In genomic region chr10:127196392-127196791, GRCm38 (mm10) we compare ENCODE assay signal across 8 mouse cellular contexts. TPM values are rescaled to one million over a fixed set of nuclear protein-coding genes. Genes with fewer than 3 reads are reported as not detected.
DNase-seq lines count a peak whose midpoint lies in the region; ATAC-seq lines count a peak whose summit lies in the region.

No protein-coding gene starts in this region.

- H3K4me3 ChIP-seq in intestine, embryonic 15.5 days (replicated peaks), result peak overlapping the region; percentile 92
- H3K4me3 ChIP-seq in liver, embryonic 11.5 days (ENCODE audit: low read depth, low read length), result peak overlapping the region; percentile 91
- peak overlapping the region; percentile 95; the same call in 1 of the 2 replicates for H3K4me3 ChIP-seq in neural tube, embryonic 11.5 days (ENCODE audit: low read depth, low read length)

- peaks cover 15% of the 10 kb centered on the region; the same call in 1 of the 2 replicates for H3K4me1 ChIP-seq in intestine, embryonic 15.5 days (replicated peaks)
- peaks cover 36% of the 10 kb centered on the region for H3K4me1 ChIP-seq in liver, embryonic 11.5 days (replicated peaks; ENCODE audit: control insufficient read depth, insufficient read depth, low read length)
- H3K4me1 ChIP-seq in neural tube, embryonic 11.5 days (ENCODE audit: control insufficient read depth, insufficient read depth, low read length), result peaks cover 19% of the 10 kb centered on the region

- peak; percentile 68 for ATAC-seq in intestine, embryonic 15.5 days
- no peak for ATAC-seq in liver, embryonic 11.5 days (replicated peaks; ENCODE audit: low FRiP score)
- no peak for ATAC-seq in neural tube, embryonic 11.5 days (ENCODE audit: insufficient read depth, low FRiP score, low TSS enrichment)
- no peak for ATAC-seq in monocyte, adult 5-6 weeks (replicated peaks; ENCODE audit: insufficient number of reproducible peaks, low FRiP score, low TSS enrichment, poor library complexity, severe bottlenecking)

- H3K27ac ChIP-seq in intestine, embryonic 15.5 days, result peak overlapping the region; percentile 92
- H3K27ac ChIP-seq in liver, embryonic 11.5 days (ENCODE audit: low read depth, low read length), result peak overlapping the region; percentile 91
- peak overlapping the region; percentile 45; the same call in 1 of the 2 replicates for H3K27ac ChIP-seq in neural tube, embryonic 11.5 days (ENCODE audit: low read depth, low read length)

- H3K9me3 ChIP-seq in intestine, embryonic 15.5 days, result no peaks in the 10 kb centered on the region
- H3K9me3 ChIP-seq in liver, embryonic 11.5 days (ENCODE audit: control insufficient read depth, low read length), result no peaks in the 10 kb centered on the region
- H3K9me3 ChIP-seq in neural tube, embryonic 11.5 days (ENCODE audit: control insufficient read depth, low read length), result no peaks in the 10 kb centered on the region

- no peaks in the 10 kb centered on the region for H3K27me3 ChIP-seq in intestine, embryonic 15.5 days (replicated peaks)
- no peaks in the 10 kb centered on the region for H3K27me3 ChIP-seq in liver, embryonic 11.5 days (replicated peaks; ENCODE audit: control insufficient read depth, insufficient read depth, low read length)
- H3K27me3 ChIP-seq in neural tube, embryonic 11.5 days (ENCODE audit: control insufficient read depth, insufficient read depth, low read length), result no peaks in the 10 kb centered on the region

- H3K4me2 ChIP-seq in intestine, embryonic 15.5 days (replicated peaks), result peak overlapping the region; percentile 93
- H3K4me2 ChIP-seq in liver, embryonic 11.5 days, result peak overlapping the region; percentile 93
- peak overlapping the region; percentile 91 for H3K4me2 ChIP-seq in neural tube, embryonic 11.5 days (ENCODE audit: low read depth)

- peak; percentile 47 for DNase-seq in ovary, postnatal 14 days (ENCODE audit: low spot score)
- DNase-seq in ovary, postnatal 10 days (ENCODE audit: low spot score), result no peak
- DNase-seq in embryo, embryonic 10 days (ENCODE audit: low spot score), result peak; percentile 74
- peak; percentile 84 for DNase-seq in gastrocnemius, postnatal 25 days
- DNase-seq in liver, embryonic 11.5 days (ENCODE audit: low spot score), result no peak
- peak; percentile 58 for DNase-seq in neural tube, embryonic 11.5 days (ENCODE audit: low spot score)

- H3K9ac ChIP-seq in intestine, embryonic 15.5 days, result no peak overlapping the region
- peak overlapping the region; percentile 95 for H3K9ac ChIP-seq in liver, embryonic 11.5 days (ENCODE audit: low read depth, low read length)
- H3K9ac ChIP-seq in neural tube, embryonic 11.5 days (ENCODE audit: low read length), result no peak overlapping the region

- 8% methylated on average over 5 of the region's 5 CpGs for WGBS in intestine, embryonic 15.5 days
- whole genome bisulfite sequencing in liver, embryonic 11.5 days, result 50% methylated on average over 5 of the region's 5 CpGs
- 2% methylated on average over 5 of the region's 5 CpGs for WGBS in neural tube, embryonic 11.5 days

- H3K36me3 ChIP-seq in intestine, embryonic 15.5 days, result 0 out of 2 replicates have a peak, but pooled peaks cover 9% of the 10 kb centered on the region
- peaks cover 15% of the 10 kb centered on the region for H3K36me3 ChIP-seq in liver, embryonic 11.5 days (ENCODE audit: control insufficient read depth, insufficient read depth, low read length)
- H3K36me3 ChIP-seq in neural tube, embryonic 11.5 days (ENCODE audit: control insufficient read depth, insufficient read depth, low read length), result peaks cover 11% of the 10 kb centered on the region

RNA-seq across cellular contexts. Expression of gene Dtx3, which starts 0.9 kb away (rescaled TPM):
- total RNA-seq in gastrocnemius, postnatal 25 days (2021), result 10 to 100 TPM; 18.9 to 19.6 TPM
- polyA plus RNA-seq in intestine, embryonic 15.5 days (2015; fragmentation: Nextera tagmentation; extraction: Ambion mirVana), result 70.6 and 75.4 TPM in 2 replicates
- polyA plus RNA-seq in liver, embryonic 11.5 days (2014; fragmentation: Nextera tagmentation; extraction: Ambion mirVana), result 64.0 and 70.8 TPM in 2 replicates
- polyA plus RNA-seq in neural tube, embryonic 11.5 days (2014; fragmentation: Nextera tagmentation; extraction: Ambion mirVana), result 138 and 148 TPM in 2 replicates
- 3.8 to 17.3 TPM (median 8.8 TPM) in 3 replicates for total RNA-seq in monocyte, adult 5-6 weeks (2017)

RNA-seq across cellular contexts. Expression of gene Arhgef25, which starts 6.5 kb away (rescaled TPM):
- 1 to 10 TPM; 8.7 to 9.3 TPM for total RNA-seq in gastrocnemius, postnatal 25 days (2021)
- 46.8 and 50.4 TPM in 2 replicates for polyA plus RNA-seq in intestine, embryonic 15.5 days (2015; fragmentation: Nextera tagmentation; extraction: Ambion mirVana)
- polyA plus RNA-seq in liver, embryonic 11.5 days (2014; fragmentation: Nextera tagmentation; extraction: Ambion mirVana), result 28.3 and 30.2 TPM in 2 replicates
- polyA plus RNA-seq in neural tube, embryonic 11.5 days (2014; fragmentation: Nextera tagmentation; extraction: Ambion mirVana), result 31.7 and 31.8 TPM in 2 replicates
- total RNA-seq in monocyte, adult 5-6 weeks (2017), result 1.9 TPM in 1 of 3 replicates, not detected in the others

RNA-seq across cellular contexts. Expression of gene Pip4k2c, which starts 15.0 kb away (rescaled TPM):
- 1 to 10 TPM; 4.7 to 6.9 TPM for total RNA-seq in gastrocnemius, postnatal 25 days (2021)
- polyA plus RNA-seq in intestine, embryonic 15.5 days (2015; fragmentation: Nextera tagmentation; extraction: Ambion mirVana), result 33.7 and 35.0 TPM in 2 replicates
- polyA plus RNA-seq in liver, embryonic 11.5 days (2014; fragmentation: Nextera tagmentation; extraction: Ambion mirVana), result 43.1 and 43.4 TPM in 2 replicates
- polyA plus RNA-seq in neural tube, embryonic 11.5 days (2014; fragmentation: Nextera tagmentation; extraction: Ambion mirVana), result 15.4 and 16.4 TPM in 2 replicates
- total RNA-seq in monocyte, adult 5-6 weeks (2017), result 15.7 to 32.0 TPM (median 21.5 TPM) in 3 replicates

RNA-seq across cellular contexts. Expression of gene Slc26a10, which starts 15.9 kb away (rescaled TPM):
- 1 to 10 TPM; 3.3 to 6.5 TPM for total RNA-seq in gastrocnemius, postnatal 25 days (2021)
- polyA plus RNA-seq in intestine, embryonic 15.5 days (2015; fragmentation: Nextera tagmentation; extraction: Ambion mirVana), result 0.98 and 1.1 TPM in 2 replicates
- polyA plus RNA-seq in liver, embryonic 11.5 days (2014; fragmentation: Nextera tagmentation; extraction: Ambion mirVana), result 3.6 and 5.2 TPM in 2 replicates
- polyA plus RNA-seq in neural tube, embryonic 11.5 days (2014; fragmentation: Nextera tagmentation; extraction: Ambion mirVana), result 0.36 and 0.89 TPM in 2 replicates
- total RNA-seq in monocyte, adult 5-6 weeks (2017), result 3.2 to 4.2 TPM (median 3.5 TPM) in 3 replicates

RNA-seq across cellular contexts. Expression of gene B4galnt1, which starts 31.4 kb away (rescaled TPM):
- under 1 TPM; 0.78 to 1.00 TPM for total RNA-seq in gastrocnemius, postnatal 25 days (2021)
- 52.5 and 55.2 TPM in 2 replicates for polyA plus RNA-seq in intestine, embryonic 15.5 days (2015; fragmentation: Nextera tagmentation; extraction: Ambion mirVana)
- 21.6 and 26.3 TPM in 2 replicates for polyA plus RNA-seq in liver, embryonic 11.5 days (2014; fragmentation: Nextera tagmentation; extraction: Ambion mirVana)
- polyA plus RNA-seq in neural tube, embryonic 11.5 days (2014; fragmentation: Nextera tagmentation; extraction: Ambion mirVana), result 17.3 and 19.9 TPM in 2 replicates
- total RNA-seq in monocyte, adult 5-6 weeks (2017), result 166 to 275 TPM (median 211 TPM) in 3 replicates

Comparison
In these comparisons a context has a peak if more than half of its experiments do, and no peak if none do; other contexts are left out.
1. DNase-seq: peak in ovary, postnatal 14 days (single experiment), embryo, embryonic 10 days (single experiment), gastrocnemius, postnatal 25 days (single experiment) and neural tube, embryonic 11.5 days (single experiment); none in ovary, postnatal 10 days (single experiment) and liver, embryonic 11.5 days (single experiment).
2. Peak in every context shown above with its lines, with median percentiles within 50 percentile points of each other: H3K27ac ChIP-seq, H3K4me2 ChIP-seq and H3K4me3 ChIP-seq.